Mouse (Mus musculus) frontal cortex, adult 2 months (tissue): Measurements from ENCODE around the gene Ccdc171. TPM values are rescaled to one million over a fixed set of nuclear protein-coding genes. Genes with fewer than 3 reads are reported as not detected.
"Not testable (repeated sequence)": the region's sequence is repeated elsewhere in the genome, so short reads cannot be mapped to it uniquely, and the experiment has no call there.

ENCODE experiments used
- DNase-seq, 2 experiments: peaks; one replicate each; pipeline ENCODE4 v3.0.0; 2022; ENCODE audit warnings: low spot score in 1 of 2; ENCODE audit errors: extremely low spot score in 1 of 2
- polyA plus RNA-seq: library from polyadenylated mRNA; depleted of rRNA; stranded (reverse); fragments of >200 nt; gene quantifications from 2 replicates; pipeline ENCODE4 v1.2.3, GENCODE M21; 2012

Ccdc171 gene
- polyA plus RNA-seq, 1 experiment = 4.2 TPM

GRCm38 (mm10) chr4:83524456-83524842, 896 bp upstream of the Ccdc171 start:
- no peak for DNase-seq

- no peak for DNase-seq
Observed at GRCm38 (mm10) chr4:83525690-83526055, 328 bp downstream of the Ccdc171 start.

- DNase-seq = no peak
Observed at GRCm38 (mm10) chr4:83526270-83526987, 1.1 kb downstream of the Ccdc171 start.

- DNase-seq = no peak
Observed at GRCm38 (mm10) chr4:83526988-83527334, 1.6 kb downstream of the Ccdc171 start.

GRCm38 (mm10) chr4:83527921-83528320, 2.6 kb downstream of the Ccdc171 start:
- peak in 1 of 2 experiments; percentile 35 for DNase-seq

- not testable (repeated sequence) for DNase-seq
Observed at GRCm38 (mm10) chr4:83530060-83530459, 4.7 kb downstream of the Ccdc171 start.

GRCm38 (mm10) chr4:83533168-83533911, 8.0 kb downstream of the Ccdc171 start:
- DNase-seq = no peak

- DNase-seq = no peak
Observed at GRCm38 (mm10) chr4:83534024-83534423, 8.7 kb downstream of the Ccdc171 start.

- DNase-seq = peak in 1 of 2 experiments; percentile 42
Observed at GRCm38 (mm10) chr4:83549501-83549900, 24.2 kb downstream of the Ccdc171 start.

- no peak for DNase-seq
Observed at GRCm38 (mm10) chr4:83567190-83568113, 42.1 kb downstream of the Ccdc171 start.

GRCm38 (mm10) chr4:83568145-83568544, 42.8 kb downstream of the Ccdc171 start:
- not testable (repeated sequence) for DNase-seq

GRCm38 (mm10) chr4:83570569-83570968, 45.2 kb downstream of the Ccdc171 start:
- peak in 1 of 2 experiments; percentile 60 for DNase-seq

- no peak for DNase-seq
Observed at GRCm38 (mm10) chr4:83571033-83571432, 45.7 kb downstream of the Ccdc171 start.

GRCm38 (mm10) chr4:83572521-83572920, 47.2 kb downstream of the Ccdc171 start:
- no peak for DNase-seq

GRCm38 (mm10) chr4:83576315-83576714, 51.0 kb downstream of the Ccdc171 start:
- no peak for DNase-seq

GRCm38 (mm10) chr4:83580157-83580556, 54.8 kb downstream of the Ccdc171 start:
- DNase-seq = peak in 1 of 2 experiments; percentile 37

GRCm38 (mm10) chr4:83587563-83587962, 62.2 kb downstream of the Ccdc171 start:
- DNase-seq = no peak

- DNase-seq = peak in 1 of 2 experiments; percentile 4
Observed at GRCm38 (mm10) chr4:83596486-83596885, 71.1 kb downstream of the Ccdc171 start.

- DNase-seq = no peak
Observed at GRCm38 (mm10) chr4:83611111-83611510, 85.8 kb downstream of the Ccdc171 start.

- not testable (repeated sequence) for DNase-seq
Observed at GRCm38 (mm10) chr4:83623021-83623711, 97.8 kb downstream of the Ccdc171 start.
